Mouse (Mus musculus): ENCODE measurements at regions not wholly inside any gene's neighbourhood (a gene's known extent, or its start where the extent isn't known, plus 50 kb on each side); places are given as distances from the start of the nearest gene placed in this dataset.

DNA sequence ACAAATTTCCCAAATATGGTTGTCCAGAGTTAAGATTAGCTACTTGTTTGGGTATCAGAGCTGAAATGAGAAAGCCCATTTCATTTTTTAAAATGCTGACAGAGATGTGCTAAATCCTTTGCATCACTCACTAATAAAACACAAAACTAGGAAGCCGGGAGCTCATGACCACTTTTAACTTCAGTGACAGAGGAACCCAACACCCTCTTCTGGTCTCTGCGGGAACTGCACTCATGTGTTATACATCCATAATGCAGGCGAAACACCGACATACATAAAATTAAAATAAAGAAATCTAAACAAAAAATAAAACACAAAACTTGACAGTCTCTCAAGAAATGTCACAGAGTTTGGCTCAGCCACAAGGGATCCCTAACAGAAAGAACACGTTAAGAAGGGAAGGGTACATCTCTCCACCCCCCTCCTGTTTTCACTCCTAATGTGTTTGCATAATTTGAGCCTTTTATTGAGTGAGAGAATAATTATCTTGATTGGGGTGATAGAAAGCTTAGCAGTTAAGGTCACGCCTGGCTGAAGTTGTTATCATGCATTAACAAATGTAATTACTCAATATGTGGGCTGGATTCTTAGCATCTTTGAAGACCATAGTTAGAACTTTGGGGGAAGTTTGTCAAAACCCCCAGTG lies 565.2 kb downstream of the Tmem132b start:
- ATAC-seq (replicated peaks; ENCODE audit: insufficient number of reproducible peaks, low FRiP score, low TSS enrichment, low read depth) (no peak), DNase-seq (ENCODE audit: low spot score) (peak; percentile 9)
- no peak overlapping the region for H3K4me3 ChIP-seq (ENCODE audit: low read depth, low read length)
- H3K9me3 ChIP-seq (replicated peaks; ENCODE audit: control insufficient read depth, low read length): no peaks in the 10 kb centered on the region
- no peak overlapping the region for H3K27ac ChIP-seq (replicated peaks; ENCODE audit: low read depth, low read length)
- no peaks in the 10 kb centered on the region for H3K27me3 ChIP-seq (ENCODE audit: control insufficient read depth, insufficient read depth, low read length)
- H3K9ac ChIP-seq (replicated peaks; ENCODE audit: low read length): no peak overlapping the region
- 81% methylated on average over 6 of the region's 6 CpGs for WGBS
- H3K4me1 ChIP-seq (ENCODE audit: control insufficient read depth, insufficient read depth, low read length): no peaks in the 10 kb centered on the region
- no peaks in the 10 kb centered on the region for H3K36me3 ChIP-seq (replicated peaks; ENCODE audit: control insufficient read depth, insufficient read depth, low read depth, low read length)
- no peak overlapping the region for H3K4me2 ChIP-seq (ENCODE audit: low read depth, low read length)

DNA sequence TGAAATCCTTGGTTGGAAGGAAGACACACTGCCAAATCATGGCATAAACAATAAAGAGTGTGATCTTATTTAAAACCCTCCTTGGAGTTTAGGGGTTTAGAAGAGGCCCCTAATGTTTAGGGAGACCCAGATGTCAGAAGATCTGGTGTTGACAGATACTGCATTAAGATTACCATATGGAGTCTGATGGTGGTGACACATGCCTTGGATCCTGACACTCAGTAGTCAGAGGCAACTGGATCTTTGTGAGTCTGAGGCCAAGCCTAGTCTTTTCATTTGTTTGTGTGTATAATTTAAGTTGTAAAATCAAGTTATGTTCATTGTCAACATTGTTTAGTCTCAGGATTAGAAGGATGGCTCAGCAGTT lies 565.7 kb downstream of the Tmem132b start:
- Histone ChIP-seq H3K4me2 (ENCODE audit: low read depth, low read length) (no peak overlapping the region), H3K4me1 (ENCODE audit: control insufficient read depth, insufficient read depth, low read length) (no peaks in the 10 kb centered on the region)
- ATAC-seq (replicated peaks; ENCODE audit: insufficient number of reproducible peaks, low FRiP score, low TSS enrichment, low read depth): no peak

DNA sequence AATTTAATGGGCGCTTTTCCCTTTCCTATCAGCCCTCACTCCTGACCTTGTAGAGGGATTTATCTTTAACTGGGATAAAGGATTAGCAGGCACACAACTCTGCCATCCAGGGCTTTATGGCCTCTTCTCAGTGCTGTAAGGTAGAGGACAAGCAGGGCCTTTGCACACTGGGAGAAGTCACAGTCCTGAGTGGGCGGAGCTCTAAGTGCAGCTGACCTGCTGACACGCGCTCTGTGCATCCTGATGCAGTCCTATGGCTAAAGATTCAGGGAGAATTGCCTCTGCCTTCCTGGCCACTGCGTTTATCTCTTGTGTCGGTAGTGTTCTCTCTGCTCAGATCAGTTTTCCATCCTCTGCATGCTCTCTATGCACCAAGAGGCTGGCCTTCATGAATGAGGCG lies 566.9 kb downstream of the Tmem132b start:
- Histone ChIP-seq H3K27me3 (ENCODE audit: control insufficient read depth, insufficient read depth, low read length) (no peaks in the 10 kb centered on the region), H3K4me1 (ENCODE audit: control insufficient read depth, insufficient read depth, low read length) (no peaks in the 10 kb centered on the region), H3K4me3 (ENCODE audit: low read depth, low read length) (no peak overlapping the region), H3K36me3 (replicated peaks; ENCODE audit: control insufficient read depth, insufficient read depth, low read depth, low read length) (no peaks in the 10 kb centered on the region), H3K27ac (replicated peaks; ENCODE audit: low read depth, low read length) (no peak overlapping the region), H3K9ac (replicated peaks; ENCODE audit: low read length) (no peak overlapping the region), H3K9me3 (replicated peaks; ENCODE audit: control insufficient read depth, low read length) (no peaks in the 10 kb centered on the region), H3K4me2 (ENCODE audit: low read depth, low read length) (no peak overlapping the region)
- 79% methylated on average over 7 of the region's 7 CpGs for WGBS
- ATAC-seq (replicated peaks; ENCODE audit: insufficient number of reproducible peaks, low FRiP score, low TSS enrichment, low read depth): no peak
- DNase-seq (ENCODE audit: low spot score): no peak

More for the DNA sequence above, 565.7 kb downstream of the Tmem132b start:
- DNase-seq (ENCODE audit: low spot score): no peak
- Histone ChIP-seq H3K4me3 (ENCODE audit: low read depth, low read length) (no peak overlapping the region), H3K9ac (replicated peaks; ENCODE audit: low read length) (no peak overlapping the region), H3K27me3 (ENCODE audit: control insufficient read depth, insufficient read depth, low read length) (no peaks in the 10 kb centered on the region), H3K9me3 (replicated peaks; ENCODE audit: control insufficient read depth, low read length) (no peaks in the 10 kb centered on the region), H3K36me3 (replicated peaks; ENCODE audit: control insufficient read depth, insufficient read depth, low read depth, low read length) (no peaks in the 10 kb centered on the region), H3K27ac (replicated peaks; ENCODE audit: low read depth, low read length) (no peak overlapping the region)

DNA sequence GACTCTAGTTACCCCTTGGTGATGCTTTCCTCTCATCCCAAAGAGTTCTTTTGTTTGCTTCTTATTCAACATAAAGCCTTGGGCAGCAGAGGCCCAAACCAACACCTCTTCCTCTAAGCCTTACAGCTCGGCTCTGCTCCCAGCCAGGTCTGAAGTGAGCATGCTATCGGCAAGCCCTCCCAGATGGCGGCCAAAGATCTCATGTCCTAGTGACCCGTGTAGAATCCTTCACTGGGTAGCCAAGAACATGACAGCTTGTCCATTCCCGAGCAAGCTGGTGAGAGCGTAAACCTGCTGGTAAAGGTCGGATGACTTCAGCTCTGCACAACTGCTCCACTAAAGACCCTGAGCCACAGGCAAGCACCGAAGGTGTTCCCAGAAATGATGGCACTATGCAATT lies 568.4 kb downstream of the Tmem132b start:
- ATAC-seq (replicated peaks; ENCODE audit: insufficient number of reproducible peaks, low FRiP score, low TSS enrichment, low read depth) (no peak), DNase-seq (ENCODE audit: low spot score) (no peak)
- H3K4me2 ChIP-seq (ENCODE audit: low read depth, low read length): no peak overlapping the region
- H3K9me3 ChIP-seq (replicated peaks; ENCODE audit: control insufficient read depth, low read length): no peaks in the 10 kb centered on the region
- H3K9ac ChIP-seq (replicated peaks; ENCODE audit: low read length): no peak overlapping the region
- no peak overlapping the region for H3K4me3 ChIP-seq (ENCODE audit: low read depth, low read length)
- WGBS: 92% methylated on average over 8 of the region's 8 CpGs
- H3K4me1 ChIP-seq (ENCODE audit: control insufficient read depth, insufficient read depth, low read length): no peaks in the 10 kb centered on the region
- H3K27me3 ChIP-seq (ENCODE audit: control insufficient read depth, insufficient read depth, low read length): no peaks in the 10 kb centered on the region
- H3K36me3 ChIP-seq (replicated peaks; ENCODE audit: control insufficient read depth, insufficient read depth, low read depth, low read length): no peaks in the 10 kb centered on the region
- no peak overlapping the region for H3K27ac ChIP-seq (replicated peaks; ENCODE audit: low read depth, low read length)

DNA sequence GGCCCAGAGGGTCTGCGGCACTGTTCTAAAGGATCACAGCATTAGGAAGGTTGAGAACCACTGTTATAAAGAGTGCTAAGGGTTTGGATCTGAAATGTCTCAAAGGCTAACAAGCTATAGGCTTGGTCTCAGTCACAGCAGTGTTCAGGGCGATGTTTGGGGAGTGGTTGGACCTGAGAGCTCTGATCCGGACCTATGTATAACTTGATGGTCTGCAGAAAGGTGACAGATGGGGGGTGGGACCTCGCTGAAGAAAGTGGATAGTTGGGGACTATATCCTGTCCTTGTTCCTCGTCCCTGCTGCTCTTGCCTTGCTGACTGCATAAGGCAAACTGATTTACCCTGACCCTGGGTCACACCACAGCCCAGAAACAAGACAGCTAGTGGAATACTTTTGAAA lies 572.9 kb downstream of the Tmem132b start:
- Histone ChIP-seq H3K4me3 (ENCODE audit: low read depth, low read length) (no peak overlapping the region), H3K27ac (replicated peaks; ENCODE audit: low read depth, low read length) (no peak overlapping the region), H3K27me3 (ENCODE audit: control insufficient read depth, insufficient read depth, low read length) (no peaks in the 10 kb centered on the region), H3K9me3 (replicated peaks; ENCODE audit: control insufficient read depth, low read length) (no peaks in the 10 kb centered on the region), H3K9ac (replicated peaks; ENCODE audit: low read length) (no peak overlapping the region), H3K36me3 (replicated peaks; ENCODE audit: control insufficient read depth, insufficient read depth, low read depth, low read length) (no peaks in the 10 kb centered on the region), H3K4me2 (ENCODE audit: low read depth, low read length) (no peak overlapping the region), H3K4me1 (ENCODE audit: control insufficient read depth, insufficient read depth, low read length) (no peaks in the 10 kb centered on the region)
- ATAC-seq (replicated peaks; ENCODE audit: insufficient number of reproducible peaks, low FRiP score, low TSS enrichment, low read depth) (no peak), DNase-seq (ENCODE audit: low spot score) (no peak)
- WGBS: 81% methylated on average over 5 of the region's 5 CpGs

DNA sequence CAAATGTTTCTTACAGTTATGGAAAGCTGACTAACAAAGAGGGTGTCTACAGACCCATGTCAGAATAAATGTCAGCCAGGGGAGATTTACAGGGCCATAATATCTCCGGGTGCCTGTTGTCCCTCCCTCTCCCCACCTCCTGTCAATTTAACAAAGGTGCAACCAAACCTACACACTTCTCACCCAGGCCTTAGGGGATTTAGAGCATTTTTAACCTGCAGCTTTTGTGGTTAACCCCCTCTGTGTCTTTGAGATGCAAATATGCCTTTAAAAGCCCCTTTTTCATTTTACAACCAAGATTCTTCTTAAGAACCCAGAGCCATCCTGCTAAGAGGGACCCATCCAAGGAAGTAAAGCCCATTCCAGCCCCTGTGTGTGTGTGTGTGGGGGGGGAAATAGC lies 573.3 kb downstream of the Tmem132b start:
- DNase-seq (ENCODE audit: low spot score): no peak
- H3K4me2 ChIP-seq (ENCODE audit: low read depth, low read length): no peak overlapping the region
- ATAC-seq (replicated peaks; ENCODE audit: insufficient number of reproducible peaks, low FRiP score, low TSS enrichment, low read depth): no peak
- no peak overlapping the region for H3K9ac ChIP-seq (replicated peaks; ENCODE audit: low read length)
- no peak overlapping the region for H3K27ac ChIP-seq (replicated peaks; ENCODE audit: low read depth, low read length)
- H3K27me3 ChIP-seq (ENCODE audit: control insufficient read depth, insufficient read depth, low read length): no peaks in the 10 kb centered on the region
- H3K36me3 ChIP-seq (replicated peaks; ENCODE audit: control insufficient read depth, insufficient read depth, low read depth, low read length): no peaks in the 10 kb centered on the region
- no peaks in the 10 kb centered on the region for H3K9me3 ChIP-seq (replicated peaks; ENCODE audit: control insufficient read depth, low read length)
- 83% methylated on average over 1 of the region's 1 CpGs for WGBS
- no peak overlapping the region for H3K4me3 ChIP-seq (ENCODE audit: low read depth, low read length)
- no peaks in the 10 kb centered on the region for H3K4me1 ChIP-seq (ENCODE audit: control insufficient read depth, insufficient read depth, low read length)

DNA sequence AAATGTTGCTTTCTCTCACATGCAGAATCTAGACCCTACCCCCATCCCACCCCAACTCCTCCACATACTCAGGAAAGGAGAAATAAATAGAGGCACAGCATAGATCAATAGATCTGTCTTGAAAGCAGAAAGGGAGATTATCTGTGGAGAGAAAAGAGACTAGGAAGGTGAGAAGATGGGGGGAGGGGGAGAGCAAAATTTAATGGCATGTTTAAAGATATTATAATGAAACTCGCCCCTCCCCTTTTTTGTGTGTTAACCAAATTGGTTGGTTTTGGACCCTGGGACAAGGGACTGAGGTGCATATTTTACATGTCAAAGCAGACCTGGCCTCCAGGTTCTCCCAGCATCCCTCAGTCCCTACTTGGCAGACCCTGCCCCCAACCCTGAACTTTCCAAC lies 573.9 kb downstream of the Tmem132b start:
- Histone ChIP-seq H3K27ac (replicated peaks; ENCODE audit: low read depth, low read length) (no peak overlapping the region), H3K9me3 (replicated peaks; ENCODE audit: control insufficient read depth, low read length) (no peaks in the 10 kb centered on the region), H3K9ac (replicated peaks; ENCODE audit: low read length) (no peak overlapping the region), H3K4me2 (ENCODE audit: low read depth, low read length) (no peak overlapping the region), H3K36me3 (replicated peaks; ENCODE audit: control insufficient read depth, insufficient read depth, low read depth, low read length) (no peaks in the 10 kb centered on the region), H3K27me3 (ENCODE audit: control insufficient read depth, insufficient read depth, low read length) (no peaks in the 10 kb centered on the region), H3K4me1 (ENCODE audit: control insufficient read depth, insufficient read depth, low read length) (no peaks in the 10 kb centered on the region), H3K4me3 (ENCODE audit: low read depth, low read length) (no peak overlapping the region)
- no peak for ATAC-seq (replicated peaks; ENCODE audit: insufficient number of reproducible peaks, low FRiP score, low TSS enrichment, low read depth)
- no peak for DNase-seq (ENCODE audit: low spot score)
- 83% methylated on average over 1 of the region's 1 CpGs for WGBS

DNA sequence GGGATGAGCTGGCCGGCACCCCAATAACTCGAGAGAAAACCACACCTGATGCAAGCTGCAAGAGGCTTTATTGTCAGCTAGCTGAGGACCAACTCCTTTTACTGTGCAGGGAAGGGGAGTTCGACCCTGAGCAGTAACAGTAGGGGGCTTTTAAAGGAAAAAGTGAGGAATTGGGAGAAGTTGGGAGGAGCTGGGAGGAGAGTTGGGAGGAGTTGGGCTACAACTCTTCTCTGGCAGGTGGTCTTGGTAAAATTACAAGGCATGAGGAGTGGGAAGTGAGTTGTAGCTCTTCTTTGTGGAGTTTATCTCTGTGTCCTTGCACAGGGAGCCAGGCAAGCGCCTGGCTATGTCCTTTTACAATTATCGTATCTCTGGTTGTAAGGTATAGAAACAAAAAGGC lies 575.4 kb downstream of the Tmem132b start:
- 81% methylated on average over 5 of the region's 5 CpGs for WGBS
- no peak overlapping the region for H3K4me2 ChIP-seq (ENCODE audit: low read depth, low read length)
- no peak for ATAC-seq (replicated peaks; ENCODE audit: insufficient number of reproducible peaks, low FRiP score, low TSS enrichment, low read depth)

More for the DNA sequence above, 575.4 kb downstream of the Tmem132b start:
- H3K9me3 ChIP-seq (replicated peaks; ENCODE audit: control insufficient read depth, low read length): no peaks in the 10 kb centered on the region
- H3K4me3 ChIP-seq (ENCODE audit: low read depth, low read length): no peak overlapping the region
- DNase-seq (ENCODE audit: low spot score): no peak
- no peak overlapping the region for H3K9ac ChIP-seq (replicated peaks; ENCODE audit: low read length)
- H3K36me3 ChIP-seq (replicated peaks; ENCODE audit: control insufficient read depth, insufficient read depth, low read depth, low read length): no peaks in the 10 kb centered on the region
- no peaks in the 10 kb centered on the region for H3K4me1 ChIP-seq (ENCODE audit: control insufficient read depth, insufficient read depth, low read length)
- no peak overlapping the region for H3K27ac ChIP-seq (replicated peaks; ENCODE audit: low read depth, low read length)
- H3K27me3 ChIP-seq (ENCODE audit: control insufficient read depth, insufficient read depth, low read length): no peaks in the 10 kb centered on the region

Measured in embryonic facial prominence, embryonic 11.5 days (tissue).